Mouse (Mus musculus) adrenal gland, postnatal 0 days (tissue): ENCODE measurements around the gene Atp13a5. TPM values are rescaled to one million over a fixed set of nuclear protein-coding genes. Genes with fewer than 3 reads are reported as not detected.

Source experiments
- polyA plus RNA-seq: library from polyadenylated mRNA; unstranded; fragments of >200 nt; fragmentation: Nextera tagmentation; extraction: Ambion mirVana; gene quantifications from 2 replicates; pipeline ENCODE4 v1.2.1, GENCODE M21; 2015

Atp13a5 gene
- polyA plus RNA-seq, result 0.05 TPM in 1 of 2 replicates, not detected in the other

GRCm38 (mm10) chr16:29378458-29378857 is at the start of gene Atp13a5:
Gene Atp13a5 (minus strand): TSS chr16:29378732.

GRCm38 (mm10) chr16:29209605-29210411 is 168.7 kb downstream of the Atp13a5 start, which contains the start of gene Hrasls:
Gene Hrasls (plus strand): TSS chr16:29209695.

Other genes with a start within 250 kb of the Atp13a5 start
- gene Hrasls, start 169.0 kb downstream of the Atp13a5 start, polyA plus RNA-seq, result 8.5 and 11.3 TPM in 2 replicates
- gene Atp13a4, start 166.1 kb upstream of the Atp13a5 start, polyA plus RNA-seq, result not detected in 2 replicates
- gene Opa1, start 200.6 kb upstream of the Atp13a5 start, polyA plus RNA-seq, result 16.2 and 27.5 TPM in 2 replicates